Mouse (Mus musculus): ENCODE measurements at regions not wholly inside any gene's neighbourhood (a gene's known extent, or its start where the extent isn't known, plus 50 kb on each side); places are given as distances from the start of the nearest gene placed in this dataset.

- H3K27me3 ChIP-seq = no peaks in the 10 kb centered on the region
- 62% methylated on average over 1 of the region's 1 CpGs for WGBS
- H3K4me3 ChIP-seq = no peak overlapping the region
- H3K9me3 ChIP-seq = no peaks in the 10 kb centered on the region
- H3K4me1 ChIP-seq = peaks cover 3% of the 10 kb centered on the region; the same call in 1 of the 2 replicates
- no peak; the same call in 1 of the 2 replicates for ATAC-seq (replicated peaks)
- H3K36me3 ChIP-seq = no peaks in the 10 kb centered on the region
- H3K27ac ChIP-seq (replicated peaks) = no peak overlapping the region
- no peak overlapping the region for H3K4me2 ChIP-seq (replicated peaks)
- H3K9ac ChIP-seq (replicated peaks) = no peak overlapping the region
These were observed 626.5 kb upstream of the Pkn2 start for GRCm38 (mm10) chr3:143508280-143508679.

GRCm38 (mm10) chr3:143501017-143501416, 619.2 kb upstream of the Pkn2 start:
- Histone ChIP-seq H3K4me1 (no peaks in the 10 kb centered on the region), H3K36me3 (no peaks in the 10 kb centered on the region), H3K4me3 (no peak overlapping the region), H3K27me3 (no peaks in the 10 kb centered on the region), H3K9ac (replicated peaks) (no peak overlapping the region), H3K27ac (replicated peaks) (no peak overlapping the region), H3K4me2 (replicated peaks) (no peak overlapping the region), H3K9me3 (no peaks in the 10 kb centered on the region)
- WGBS = 44% methylated on average over 2 of the region's 2 CpGs
- ATAC-seq (replicated peaks) = no peak

DNA sequence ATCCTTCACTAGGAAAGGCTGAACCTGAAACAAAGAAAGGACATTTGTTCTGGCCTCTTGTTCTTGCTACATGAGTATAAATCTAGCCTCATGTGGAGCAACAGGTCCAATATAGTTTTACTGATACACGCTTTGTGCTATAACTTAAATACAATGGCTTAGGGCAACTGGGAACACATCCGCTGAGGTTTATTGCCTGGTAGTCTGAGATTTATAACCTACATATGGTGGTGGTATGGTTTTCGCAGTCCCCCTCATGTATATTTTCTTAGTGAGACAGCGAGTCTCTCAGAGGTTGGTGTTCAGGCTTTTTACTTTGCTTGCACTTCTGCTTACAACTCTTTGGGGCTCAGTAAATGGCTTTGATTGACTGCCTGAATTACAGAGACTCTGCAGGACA, 613.6 kb upstream of the Pkn2 start:
- no peak for ATAC-seq (replicated peaks)
- WGBS = 92% methylated on average over 4 of the region's 4 CpGs

DNA sequence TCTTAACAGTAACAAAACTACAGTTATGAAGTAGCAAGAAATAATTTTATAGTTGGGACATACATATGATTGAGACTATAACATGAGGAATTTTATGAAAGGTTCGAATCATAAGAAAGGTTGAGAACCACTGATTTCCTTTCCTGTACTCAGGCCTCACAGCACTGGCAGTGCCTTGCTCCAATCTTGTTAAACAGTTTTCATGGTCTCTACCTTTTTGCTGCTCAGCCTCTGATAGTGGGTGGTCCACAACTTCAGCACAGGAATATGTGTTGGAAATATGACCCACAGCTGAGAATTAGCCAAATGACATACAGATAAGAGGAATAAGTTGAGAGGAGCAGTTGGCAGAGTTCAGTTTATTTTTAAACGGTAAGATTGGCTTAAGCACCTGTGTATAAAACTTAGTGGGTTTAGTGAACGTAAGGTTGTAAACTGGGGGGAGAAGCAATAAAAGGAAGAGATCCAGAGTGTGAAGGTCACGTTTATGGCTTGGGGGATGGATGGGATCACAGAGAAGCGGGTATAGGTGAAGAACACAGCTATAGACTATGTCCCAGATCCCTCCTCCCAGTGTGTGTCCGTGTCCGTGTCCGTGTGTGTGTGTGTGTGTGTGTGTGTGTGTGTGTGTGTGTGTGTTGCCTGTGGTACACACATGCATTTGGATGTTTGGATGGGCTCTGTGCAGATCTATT, 596.3 kb upstream of the Pkn2 start:
- no peak for ATAC-seq (replicated peaks)
- no peaks in the 10 kb centered on the region for H3K4me1 ChIP-seq
- no peaks in the 10 kb centered on the region for H3K27me3 ChIP-seq
- no peak overlapping the region for H3K4me2 ChIP-seq (replicated peaks)
- 90% methylated on average over 8 of the region's 8 CpGs for WGBS
- no peak overlapping the region for H3K27ac ChIP-seq (replicated peaks)
- no peaks in the 10 kb centered on the region for H3K36me3 ChIP-seq
- no peak overlapping the region for H3K9ac ChIP-seq (replicated peaks)
- H3K9me3 ChIP-seq = no peaks in the 10 kb centered on the region
- no peak overlapping the region for H3K4me3 ChIP-seq

More for the DNA sequence above, 613.6 kb upstream of the Pkn2 start:
- Histone ChIP-seq H3K27ac (replicated peaks) (no peak overlapping the region), H3K4me1 (no peaks in the 10 kb centered on the region), H3K4me3 (no peak overlapping the region), H3K9ac (replicated peaks) (no peak overlapping the region), H3K36me3 (no peaks in the 10 kb centered on the region), H3K4me2 (replicated peaks) (no peak overlapping the region), H3K9me3 (no peaks in the 10 kb centered on the region), H3K27me3 (no peaks in the 10 kb centered on the region)

GRCm38 (mm10) chr3:143475461-143475860, 593.7 kb upstream of the Pkn2 start:
- H3K36me3 ChIP-seq = no peaks in the 10 kb centered on the region
- 60% methylated on average over 5 of the region's 5 CpGs for WGBS

DNA sequence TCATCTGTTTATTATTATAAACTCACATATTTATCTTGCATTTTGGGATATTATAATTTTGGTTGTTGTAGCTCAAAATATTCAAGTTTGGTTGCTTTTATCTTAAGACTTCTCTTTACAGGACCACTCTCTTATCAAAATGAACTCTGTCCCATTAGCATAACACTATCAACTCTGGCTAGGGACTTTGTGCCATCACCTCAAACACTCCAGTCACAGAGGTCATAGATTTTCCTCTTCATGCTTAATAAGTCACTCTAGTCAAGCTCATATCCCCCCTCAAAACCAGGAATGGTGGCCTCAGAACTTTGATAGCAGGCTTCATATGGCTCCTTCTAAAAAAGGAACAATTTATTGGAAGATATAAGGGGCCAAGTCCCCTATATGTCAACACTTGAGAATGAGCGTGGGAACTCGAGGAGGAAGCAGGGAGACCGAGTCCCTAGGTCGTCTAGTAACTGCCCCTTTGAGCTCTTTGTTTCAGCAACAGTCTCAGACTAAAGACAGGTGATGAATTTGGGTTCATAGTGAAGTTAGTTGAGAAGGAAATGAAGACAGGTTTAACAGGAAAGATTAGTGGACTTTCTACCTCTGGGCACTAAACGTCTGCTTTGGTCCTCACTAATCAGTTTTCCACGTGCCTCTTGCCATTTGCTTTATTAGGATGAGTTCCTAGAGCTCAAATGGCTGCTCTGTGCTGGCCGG, 565.4 kb upstream of the Pkn2 start:
- WGBS = 65% methylated on average over 7 of the region's 7 CpGs
- no peaks in the 10 kb centered on the region for H3K4me1 ChIP-seq
- H3K9ac ChIP-seq (replicated peaks) = no peak overlapping the region
- no peaks in the 10 kb centered on the region for H3K36me3 ChIP-seq
- ATAC-seq (replicated peaks) = no peak
- H3K4me3 ChIP-seq = no peak overlapping the region
- no peaks in the 10 kb centered on the region for H3K27me3 ChIP-seq
- H3K4me2 ChIP-seq (replicated peaks) = no peak overlapping the region
- no peaks in the 10 kb centered on the region for H3K9me3 ChIP-seq
- no peak overlapping the region for H3K27ac ChIP-seq (replicated peaks)

More at GRCm38 (mm10) chr3:143475461-143475860, 593.7 kb upstream of the Pkn2 start:
- H3K27me3 ChIP-seq = no peaks in the 10 kb centered on the region
- H3K4me3 ChIP-seq = no peak overlapping the region
- H3K27ac ChIP-seq (replicated peaks) = no peak overlapping the region
- H3K4me1 ChIP-seq = no peaks in the 10 kb centered on the region
- no peak overlapping the region for H3K9ac ChIP-seq (replicated peaks)
- no peaks in the 10 kb centered on the region for H3K9me3 ChIP-seq
- ATAC-seq (replicated peaks) = no peak
- H3K4me2 ChIP-seq (replicated peaks) = no peak overlapping the region

DNA sequence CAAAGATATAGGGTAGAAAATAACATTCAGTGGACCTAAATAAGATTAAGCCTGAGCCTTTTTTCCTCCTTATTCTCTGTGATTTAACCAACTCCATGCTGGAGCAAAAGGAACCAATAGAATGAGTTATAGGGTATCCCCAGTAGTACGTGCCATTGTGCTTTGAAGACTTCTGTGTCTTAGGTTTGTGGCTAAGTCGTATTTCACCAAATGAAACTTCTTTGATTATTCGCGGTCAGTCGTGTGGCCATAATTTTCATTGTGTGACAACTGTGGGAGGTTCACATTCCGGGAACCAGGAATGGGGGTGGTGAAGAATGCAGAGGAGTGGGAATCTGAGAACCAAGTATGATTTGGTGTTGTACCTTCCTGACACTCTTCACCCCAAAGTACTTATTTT, 535.6 kb upstream of the Pkn2 start:
- Histone ChIP-seq H3K4me3 (no peak overlapping the region), H3K9ac (replicated peaks) (no peak overlapping the region), H3K27me3 (0 out of 2 replicates have a peak, but pooled peaks cover 4% of the 10 kb centered on the region), H3K4me2 (replicated peaks) (no peak overlapping the region), H3K4me1 (no peaks in the 10 kb centered on the region), H3K9me3 (no peaks in the 10 kb centered on the region), H3K27ac (replicated peaks) (no peak overlapping the region), H3K36me3 (no peaks in the 10 kb centered on the region)
- no peak for ATAC-seq (replicated peaks)
- 53% methylated on average over 6 of the region's 6 CpGs for WGBS

GRCm38 (mm10) chr3:143411655-143412054, 529.9 kb upstream of the Pkn2 start:
- no peak overlapping the region for H3K27ac ChIP-seq (replicated peaks)
- H3K4me2 ChIP-seq (replicated peaks) = no peak overlapping the region
- H3K36me3 ChIP-seq = no peaks in the 10 kb centered on the region
- H3K27me3 ChIP-seq = no peaks in the 10 kb centered on the region
- ATAC-seq (replicated peaks) = 0 out of 2 replicates have a peak, but pooled peaks have one; percentile 23
- H3K4me1 ChIP-seq = peaks cover 4% of the 10 kb centered on the region; the same call in 1 of the 2 replicates
- no peak overlapping the region for H3K4me3 ChIP-seq
- WGBS = 10% methylated on average over 4 of the region's 4 CpGs
- H3K9ac ChIP-seq (replicated peaks) = no peak overlapping the region
- H3K9me3 ChIP-seq = no peaks in the 10 kb centered on the region

- ATAC-seq (replicated peaks) = no peak
These were observed 517.2 kb upstream of the Pkn2 start for GRCm38 (mm10) chr3:143398966-143399365.

GRCm38 (mm10) chr3:143384357-143384756, 502.6 kb upstream of the Pkn2 start:
- Histone ChIP-seq H3K9me3 (no peaks in the 10 kb centered on the region), H3K27ac (replicated peaks) (no peak overlapping the region), H3K9ac (replicated peaks) (no peak overlapping the region), H3K27me3 (no peaks in the 10 kb centered on the region), H3K4me1 (no peaks in the 10 kb centered on the region), H3K4me3 (no peak overlapping the region), H3K36me3 (no peaks in the 10 kb centered on the region), H3K4me2 (replicated peaks) (no peak overlapping the region)
- no peak for ATAC-seq (replicated peaks)
- WGBS = 90% methylated on average over 1 of the region's 1 CpGs

More at GRCm38 (mm10) chr3:143398966-143399365, 517.2 kb upstream of the Pkn2 start:
- H3K27me3 ChIP-seq = no peaks in the 10 kb centered on the region
- WGBS = 60% methylated on average over 2 of the region's 2 CpGs
- no peak overlapping the region for H3K4me2 ChIP-seq (replicated peaks)
- no peaks in the 10 kb centered on the region for H3K4me1 ChIP-seq
- no peak overlapping the region for H3K4me3 ChIP-seq
- no peak overlapping the region for H3K27ac ChIP-seq (replicated peaks)
- no peaks in the 10 kb centered on the region for H3K36me3 ChIP-seq
- H3K9ac ChIP-seq (replicated peaks) = no peak overlapping the region
- no peaks in the 10 kb centered on the region for H3K9me3 ChIP-seq

DNA sequence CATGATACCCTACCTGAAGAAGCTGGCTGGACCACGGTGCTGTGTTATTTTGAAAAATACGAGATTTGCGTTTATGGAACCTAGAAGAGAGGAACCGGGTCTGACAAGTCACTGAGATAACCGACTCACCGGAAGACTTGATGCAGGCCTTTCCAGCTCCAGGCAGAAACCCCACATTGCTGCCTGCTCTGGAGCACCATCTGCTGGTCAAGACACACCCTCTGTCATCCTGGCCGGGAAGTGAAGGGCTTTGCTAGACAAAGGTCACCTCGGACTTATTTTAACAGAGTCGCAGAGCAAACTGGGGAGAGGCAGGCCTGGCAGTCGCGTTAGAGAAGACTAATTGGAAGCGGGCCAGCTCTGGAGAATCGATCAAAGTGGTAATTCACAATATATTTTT, 497.4 kb upstream of the Pkn2 start:
- H3K4me2 ChIP-seq (replicated peaks) = no peak overlapping the region
- 11% methylated on average over 13 of the region's 13 CpGs for WGBS

DNA sequence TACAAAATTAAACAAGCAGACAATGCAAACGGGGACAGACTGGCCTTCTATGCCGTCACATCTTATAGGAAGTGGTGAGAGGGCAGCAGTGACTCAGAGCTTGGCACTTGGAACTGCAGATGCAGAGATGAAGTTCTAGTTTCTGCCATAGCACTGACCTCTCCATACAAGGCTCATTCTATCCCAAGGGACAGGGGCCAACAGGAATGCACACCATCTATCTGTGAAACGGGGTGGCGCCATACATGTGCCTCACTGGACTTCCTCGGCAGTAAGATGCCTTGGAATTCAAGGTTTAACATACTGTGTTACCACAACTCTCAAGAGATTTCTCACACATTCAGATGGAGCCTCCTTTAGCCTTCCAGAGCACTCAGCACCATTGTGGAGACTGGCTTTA, 495.6 kb upstream of the Pkn2 start:
- H3K4me1 ChIP-seq = peaks cover 5% of the 10 kb centered on the region; the same call in 1 of the 2 replicates
- no peaks in the 10 kb centered on the region for H3K36me3 ChIP-seq
- no peak overlapping the region for H3K9ac ChIP-seq (replicated peaks)
- WGBS = 94% methylated on average over 5 of the region's 5 CpGs
- no peak overlapping the region for H3K27ac ChIP-seq (replicated peaks)
- no peak overlapping the region for H3K4me3 ChIP-seq
- ATAC-seq (replicated peaks) = no peak
- no peak overlapping the region for H3K4me2 ChIP-seq (replicated peaks)
- H3K9me3 ChIP-seq = no peaks in the 10 kb centered on the region
- H3K27me3 ChIP-seq = no peaks in the 10 kb centered on the region

More for the DNA sequence above, 497.4 kb upstream of the Pkn2 start:
- Histone ChIP-seq H3K4me3 (no peak overlapping the region), H3K27me3 (no peaks in the 10 kb centered on the region), H3K4me1 (peaks cover 5% of the 10 kb centered on the region; the same call in 1 of the 2 replicates), H3K9ac (replicated peaks) (no peak overlapping the region), H3K36me3 (no peaks in the 10 kb centered on the region), H3K9me3 (no peaks in the 10 kb centered on the region), H3K27ac (replicated peaks) (no peak overlapping the region; the same call in 1 of the 2 replicates)
- peak; percentile 80 for ATAC-seq (replicated peaks)
